Mouse (Mus musculus) kidney, postnatal 10 days (tissue): ENCODE data around the gene Unc119.
A peak's percentile ranks its signal among the peaks of the same experiment; 100 is the strongest.

Experiments used
- DNase-seq: peaks from one replicate; pipeline ENCODE4 v3.0.0; 2021; ENCODE audit warnings: mixed read lengths

Gene Unc119

DNA sequence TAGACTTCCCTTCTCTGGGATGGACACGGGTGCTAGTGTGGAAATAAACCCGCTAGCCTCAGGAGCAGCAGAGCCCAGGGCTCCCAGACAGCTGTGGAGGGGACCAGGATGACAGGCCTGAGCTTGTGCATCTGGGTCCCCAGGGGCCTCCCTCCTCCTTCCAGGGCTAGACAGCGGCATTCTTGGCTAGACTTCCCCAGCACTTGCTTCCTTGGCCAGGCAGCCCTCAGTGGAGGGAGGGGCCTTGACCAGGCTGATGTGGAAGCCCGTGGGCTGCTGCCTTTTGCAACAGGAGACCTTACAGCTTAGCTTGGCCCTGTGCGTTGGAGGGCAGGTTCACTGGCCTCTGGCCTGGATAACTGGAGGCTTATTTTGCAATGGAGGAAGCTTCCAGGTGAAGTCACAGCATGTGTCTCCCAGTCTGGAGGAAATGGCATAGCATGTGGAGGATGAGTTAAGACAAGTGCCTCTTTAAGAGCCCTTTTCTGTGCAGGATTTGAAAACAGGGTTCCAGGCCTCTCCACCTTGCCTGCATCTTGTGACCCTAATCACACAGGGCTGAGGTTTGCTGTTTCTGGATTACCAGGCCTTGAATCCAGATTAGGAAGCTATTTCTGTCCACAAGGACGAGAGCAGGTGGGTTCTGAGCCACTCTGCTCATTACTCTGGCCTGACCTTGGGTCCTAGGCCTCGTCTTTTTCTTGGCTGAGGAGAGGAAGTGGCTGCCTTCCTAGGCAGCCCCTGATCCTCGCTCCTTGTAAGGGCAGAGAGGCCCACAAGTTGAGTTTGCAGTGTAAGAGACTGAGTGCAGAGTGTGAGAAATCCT, 1.8 kb downstream of the Unc119 start:
- DNase-seq: peak; percentile 83

DNA sequence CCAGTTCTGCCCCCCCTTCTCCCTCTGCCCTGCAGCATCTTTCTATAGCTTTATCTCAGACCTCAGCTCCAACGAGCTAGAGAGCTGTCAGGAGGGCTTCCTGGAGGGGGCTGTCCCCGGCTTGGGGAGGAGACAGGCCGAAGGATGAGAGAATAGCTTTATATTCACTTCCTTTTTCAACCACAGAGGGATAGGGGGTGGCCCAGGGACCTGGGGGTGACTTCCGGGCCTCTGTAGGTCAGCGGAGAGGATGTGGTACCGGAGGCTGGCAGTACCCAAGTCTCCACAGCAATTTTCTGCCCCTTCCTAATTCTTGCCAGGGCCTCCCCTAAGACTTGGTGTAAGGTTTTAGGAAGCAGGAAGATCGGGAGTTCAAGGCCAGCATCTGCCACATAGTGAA, 2.5 kb downstream of the Unc119 start:
- no peak for DNase-seq

DNA sequence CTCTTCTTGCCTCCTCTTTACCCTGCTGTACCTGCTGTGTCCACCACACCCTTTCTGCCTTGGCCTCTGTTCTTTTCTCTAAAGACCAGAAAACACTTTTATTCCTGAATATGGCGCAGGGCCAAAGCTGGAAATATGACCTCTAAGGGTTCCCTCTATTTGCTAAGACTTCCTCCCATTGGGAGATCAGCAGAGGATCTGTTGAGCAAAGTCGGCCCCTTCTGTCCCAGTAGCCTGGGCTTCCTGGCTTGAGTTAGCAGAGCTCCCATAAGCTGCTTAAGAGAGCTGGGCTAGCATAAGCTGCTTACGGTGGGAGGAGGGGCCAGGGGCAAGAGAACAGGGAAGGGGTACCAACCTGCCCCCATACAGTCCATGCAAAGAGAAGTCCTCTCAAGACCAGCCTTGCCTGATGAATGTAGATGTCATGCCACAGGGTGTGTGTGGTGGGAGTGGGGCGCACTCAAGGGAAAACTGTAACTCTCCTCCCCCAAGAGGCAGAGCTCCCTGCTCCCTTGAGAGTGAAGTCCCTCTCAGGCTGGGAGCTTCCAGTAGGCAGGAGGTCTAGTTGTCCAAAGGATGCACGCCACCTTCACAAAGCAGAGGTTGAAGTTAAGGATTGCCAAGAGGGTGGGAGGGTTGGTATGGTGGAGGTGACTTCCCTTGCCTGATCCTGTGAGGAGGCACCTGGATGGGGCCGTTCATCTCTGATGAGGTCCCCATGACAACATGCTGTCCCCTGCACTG, 3.2 kb downstream of the Unc119 start:
- no peak for DNase-seq

DNA sequence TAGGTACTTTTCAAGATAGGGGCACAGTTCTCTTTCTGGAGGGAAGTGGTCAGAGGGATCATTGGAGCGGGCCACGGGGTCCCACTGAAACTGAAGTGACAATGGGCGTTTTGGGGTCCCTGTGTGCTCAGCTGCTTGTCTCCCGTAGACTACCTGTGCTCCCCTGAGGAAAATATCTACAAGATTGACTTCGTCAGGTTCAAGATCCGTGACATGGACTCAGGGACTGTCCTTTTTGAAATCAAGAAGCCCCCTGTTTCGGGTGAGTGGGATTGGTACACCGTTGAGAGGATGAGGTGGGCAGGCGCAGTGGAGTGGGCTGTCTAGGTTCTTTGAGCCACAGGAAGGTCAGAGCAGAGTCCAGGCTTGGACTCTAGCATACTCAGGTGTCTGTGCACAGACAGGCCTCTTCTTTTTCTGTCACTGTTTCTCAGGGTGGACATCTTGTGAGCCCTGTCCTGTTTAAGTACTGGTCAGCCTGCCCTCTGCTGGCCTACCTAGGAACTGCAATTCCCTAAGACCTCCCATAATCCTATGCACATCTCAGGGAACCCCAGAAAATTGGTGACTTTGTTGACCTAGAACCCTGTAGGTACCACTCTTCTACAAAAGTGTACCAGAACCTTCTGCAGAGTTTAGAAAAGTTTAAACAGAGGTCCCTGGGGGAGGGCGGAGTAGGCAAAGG, 3.9 kb downstream of the Unc119 start:
- peak; percentile 88 for DNase-seq

DNA sequence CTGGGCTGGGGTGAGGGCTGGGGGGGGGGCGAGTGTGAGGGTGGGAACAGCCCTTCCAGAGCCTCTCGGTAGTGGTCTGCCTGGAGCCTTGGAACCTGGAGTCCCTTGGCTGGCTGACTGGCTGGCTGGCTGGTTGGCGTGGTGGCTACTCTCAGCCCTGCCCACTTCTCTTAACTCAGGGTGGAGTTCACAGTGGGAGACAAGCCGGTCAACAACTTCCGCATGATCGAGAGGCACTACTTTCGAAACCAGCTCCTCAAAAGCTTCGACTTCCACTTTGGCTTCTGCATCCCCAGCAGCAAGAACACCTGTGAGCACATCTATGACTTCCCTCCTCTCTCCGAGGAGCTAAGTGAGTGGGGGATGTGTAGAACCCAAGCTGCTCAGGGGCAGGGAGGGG, 4.6 kb downstream of the Unc119 start:
- DNase-seq: no peak

DNA sequence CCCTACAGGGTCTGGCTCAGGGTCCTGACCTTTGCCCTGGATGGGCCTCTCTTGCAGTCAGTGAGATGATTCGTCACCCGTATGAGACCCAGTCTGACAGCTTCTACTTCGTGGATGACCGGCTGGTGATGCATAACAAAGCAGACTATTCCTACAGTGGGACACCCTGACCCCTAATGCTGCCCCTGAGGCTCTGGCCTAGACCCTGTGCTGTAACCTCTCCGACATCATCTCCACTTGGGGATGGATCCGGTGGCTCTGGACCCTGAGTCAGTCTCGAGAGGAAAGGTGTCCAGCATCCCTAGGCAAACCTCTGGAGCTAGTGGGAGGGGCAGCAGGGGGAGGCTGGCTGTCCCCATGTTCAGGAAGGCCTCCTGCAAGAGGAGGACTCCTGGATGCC, 5.2 kb downstream of the Unc119 start:
- DNase-seq: no peak

DNA sequence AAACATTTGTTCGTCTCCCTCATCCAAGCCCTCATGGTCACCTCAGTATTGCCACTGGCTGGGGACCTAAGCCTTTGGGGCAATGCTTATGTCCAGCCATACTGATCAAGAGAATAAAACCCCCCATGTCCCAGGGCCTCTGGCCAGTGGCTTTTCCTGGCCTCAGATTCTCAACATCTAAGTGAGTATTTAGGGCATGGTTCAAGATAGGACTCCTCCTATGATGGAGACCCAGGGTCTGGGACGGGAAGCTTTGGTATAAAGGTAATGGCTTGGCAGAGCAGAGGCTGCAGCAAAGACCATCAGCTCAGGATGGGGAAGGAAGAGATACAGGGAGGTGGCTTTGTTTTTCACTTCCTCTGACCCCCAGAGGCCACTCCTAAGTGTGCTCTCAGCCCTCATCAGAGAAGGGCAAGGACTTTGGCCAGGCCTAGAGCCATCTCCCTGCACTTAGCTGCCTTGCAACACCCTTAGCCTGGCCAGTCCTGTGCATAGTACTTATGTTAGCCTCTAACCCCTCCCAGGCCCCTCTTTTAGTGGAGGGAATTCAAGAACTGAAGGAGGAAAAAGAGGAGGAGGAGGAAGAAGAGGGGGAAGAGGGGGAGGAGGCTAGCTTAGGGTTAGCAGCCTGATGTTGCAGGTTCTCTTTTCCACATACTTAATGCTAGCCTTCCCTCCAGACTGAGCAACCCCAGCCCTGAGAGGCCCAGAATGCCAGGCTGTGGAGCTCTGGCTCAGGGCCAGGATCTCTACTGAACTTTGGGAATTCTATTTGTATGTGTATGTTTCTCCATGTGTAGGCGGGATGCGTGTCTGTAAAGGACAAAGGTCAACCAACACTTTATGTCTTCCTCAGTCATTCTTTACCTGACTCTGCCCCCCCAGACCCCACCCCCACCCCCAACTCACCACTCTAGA, 6.4 kb downstream of the Unc119 start:
- peak; percentile 55 for DNase-seq

DNA sequence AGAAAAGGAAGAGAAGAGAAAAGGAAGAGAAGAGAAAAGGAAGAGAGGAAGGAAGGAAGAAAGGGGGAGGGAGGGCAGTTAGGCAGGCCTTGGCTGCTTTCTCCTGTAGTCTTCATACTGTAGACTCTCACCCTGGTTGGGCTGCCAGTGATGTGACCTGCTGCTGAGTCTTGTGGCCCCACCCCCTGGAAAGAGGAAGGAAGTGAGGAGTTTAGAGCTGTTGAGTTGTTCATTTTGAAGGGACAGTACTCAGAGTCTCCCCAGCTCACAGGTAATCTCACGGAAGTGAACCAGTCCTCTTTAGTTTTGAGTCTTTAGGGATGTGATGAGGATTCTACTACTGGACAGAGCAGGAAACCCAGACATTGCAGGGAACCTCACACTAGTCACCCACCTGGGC, 9.8 kb downstream of the Unc119 start:
- no peak for DNase-seq

DNA sequence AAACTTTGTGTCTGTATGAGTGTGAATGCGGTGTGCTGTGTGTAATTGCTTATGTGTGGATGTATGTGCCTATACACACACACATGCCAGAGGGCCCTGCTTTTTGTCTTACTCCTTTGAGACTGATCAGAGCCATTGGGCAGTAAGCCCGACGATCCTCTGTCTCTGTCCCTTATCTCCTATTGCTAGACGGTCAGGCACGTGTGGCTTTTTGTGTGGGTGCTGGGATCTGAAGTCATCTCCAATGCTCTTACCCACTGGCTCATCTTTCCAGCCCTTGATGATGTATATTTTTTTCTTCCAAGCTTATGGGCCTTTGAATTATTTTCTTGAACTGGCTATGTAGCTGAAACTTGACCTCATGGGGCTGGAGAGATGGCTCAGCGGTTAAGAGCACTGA, 11.6 kb downstream of the Unc119 start:
- DNase-seq: no peak

DNA sequence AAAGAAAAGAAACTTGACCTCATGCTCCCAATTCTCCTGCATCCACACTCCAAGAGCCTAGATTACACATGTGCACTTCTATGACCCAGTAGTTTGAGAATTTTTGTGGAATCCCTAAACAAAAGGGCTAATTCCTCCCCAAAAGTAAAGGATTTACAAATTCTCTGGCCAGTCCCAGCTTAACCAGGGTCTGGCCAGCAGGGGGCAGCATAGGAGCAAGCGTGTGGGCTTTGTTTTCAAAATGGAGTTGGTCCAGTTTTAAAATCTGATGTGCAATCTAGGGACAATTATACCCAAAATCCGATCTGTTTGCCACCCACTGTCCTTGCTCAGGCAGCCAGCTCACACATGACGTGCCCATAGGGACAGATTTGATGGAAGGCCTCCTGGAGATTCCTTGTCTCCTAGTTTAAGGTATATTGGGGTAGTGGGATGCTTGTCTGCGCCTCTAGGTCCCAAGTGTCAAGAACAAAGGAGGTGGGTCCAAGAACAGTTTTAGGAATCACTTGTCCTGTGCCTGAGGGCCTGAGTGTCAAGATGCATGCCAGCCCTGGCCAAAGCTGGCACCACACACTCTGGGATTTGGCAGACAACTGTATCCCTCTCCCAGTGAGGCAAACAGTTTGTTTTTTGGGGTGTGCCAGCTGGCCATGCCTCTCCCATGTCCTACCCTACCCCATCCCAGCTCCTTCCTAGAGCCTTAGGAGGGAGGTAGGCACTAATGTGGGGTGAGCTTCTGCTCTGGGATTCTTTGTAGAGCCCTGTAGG, 12.4 kb downstream of the Unc119 start:
- peak; percentile 86 for DNase-seq

DNA sequence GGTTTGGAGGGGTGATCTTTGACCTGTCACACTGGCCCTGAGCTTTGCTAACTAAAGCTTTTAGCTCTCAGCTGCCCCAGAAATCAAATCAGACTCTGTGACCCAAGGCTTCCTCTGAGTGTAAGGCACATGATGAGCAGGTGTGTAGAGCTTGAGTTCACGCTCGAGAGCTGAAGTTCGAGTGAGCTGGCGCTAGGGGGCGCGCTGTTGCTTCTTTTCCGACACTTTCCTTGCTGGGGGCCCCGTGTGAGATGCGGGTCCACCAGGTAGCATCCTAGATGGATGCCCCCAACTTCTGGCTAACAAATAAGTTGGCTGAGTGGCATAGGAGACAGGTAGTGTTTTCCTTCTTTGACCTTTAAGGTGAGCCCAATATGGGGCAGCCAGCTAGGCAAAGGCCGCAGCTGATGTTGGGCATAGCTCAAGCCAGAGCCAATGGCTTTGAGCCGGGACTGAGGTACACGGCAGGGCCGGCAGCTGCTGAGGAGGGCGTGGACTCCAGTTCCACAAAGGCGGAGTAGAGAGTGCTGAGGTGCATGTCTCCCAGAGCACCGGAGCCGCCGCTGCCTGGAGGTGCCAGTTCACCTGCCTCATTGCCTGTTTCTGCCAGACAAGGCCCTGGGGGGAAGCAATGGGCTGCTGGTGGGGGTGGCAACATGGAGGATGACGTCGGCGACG, 15.2 kb downstream of the Unc119 start:
- DNase-seq: peak; percentile 69

DNA sequence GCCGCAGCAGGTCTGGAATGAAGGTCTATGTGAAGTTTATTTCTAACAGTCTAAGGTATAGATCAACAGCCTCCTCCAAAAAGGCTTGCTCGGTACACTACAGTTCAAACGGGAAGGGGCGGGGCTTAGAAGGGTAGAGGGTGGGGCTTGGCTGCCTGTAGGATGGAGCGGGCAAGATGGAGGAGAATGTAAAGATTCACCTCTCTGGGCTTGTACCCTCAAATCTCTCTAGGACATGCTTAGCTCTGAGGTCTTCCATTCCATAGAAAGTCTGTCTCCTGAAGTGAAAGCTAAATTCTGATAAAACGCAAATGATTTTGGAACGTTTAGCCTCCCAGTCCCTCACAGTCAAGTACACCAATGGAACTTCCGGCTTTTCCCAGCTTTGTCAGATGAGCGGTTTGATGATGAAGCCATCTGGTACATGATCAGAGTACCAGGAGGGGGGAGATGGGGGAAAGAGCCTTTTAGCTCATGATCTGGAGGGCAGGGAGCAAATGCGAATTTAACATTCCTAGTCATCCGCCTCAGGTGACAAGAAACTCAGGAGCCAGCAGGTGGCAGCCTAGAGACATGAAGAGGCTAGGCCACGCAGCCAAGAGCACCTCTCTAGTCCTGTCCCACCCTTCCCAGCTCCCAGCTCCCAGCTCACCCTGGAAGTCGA, 17.0 kb downstream of the Unc119 start:
- peak; percentile 92 for DNase-seq

DNA sequence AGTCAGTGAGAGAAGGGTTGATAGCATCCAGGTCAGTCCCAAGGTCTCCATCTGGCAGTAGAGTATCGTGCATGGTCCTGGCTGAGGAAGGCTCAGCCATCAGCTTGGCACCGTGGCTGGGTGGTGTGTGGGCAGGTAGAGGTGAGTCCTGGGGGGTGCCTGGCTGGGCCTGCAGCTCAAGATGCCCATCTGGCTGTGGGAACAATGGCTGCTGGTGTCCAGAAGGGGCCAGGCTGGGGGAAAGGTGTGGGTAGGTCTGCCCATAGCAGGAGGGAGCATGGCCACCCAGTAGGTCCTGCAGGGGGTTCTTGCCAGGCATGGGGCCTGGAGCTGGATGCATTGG, 17.5 kb downstream of the Unc119 start:
- DNase-seq: no peak

DNA sequence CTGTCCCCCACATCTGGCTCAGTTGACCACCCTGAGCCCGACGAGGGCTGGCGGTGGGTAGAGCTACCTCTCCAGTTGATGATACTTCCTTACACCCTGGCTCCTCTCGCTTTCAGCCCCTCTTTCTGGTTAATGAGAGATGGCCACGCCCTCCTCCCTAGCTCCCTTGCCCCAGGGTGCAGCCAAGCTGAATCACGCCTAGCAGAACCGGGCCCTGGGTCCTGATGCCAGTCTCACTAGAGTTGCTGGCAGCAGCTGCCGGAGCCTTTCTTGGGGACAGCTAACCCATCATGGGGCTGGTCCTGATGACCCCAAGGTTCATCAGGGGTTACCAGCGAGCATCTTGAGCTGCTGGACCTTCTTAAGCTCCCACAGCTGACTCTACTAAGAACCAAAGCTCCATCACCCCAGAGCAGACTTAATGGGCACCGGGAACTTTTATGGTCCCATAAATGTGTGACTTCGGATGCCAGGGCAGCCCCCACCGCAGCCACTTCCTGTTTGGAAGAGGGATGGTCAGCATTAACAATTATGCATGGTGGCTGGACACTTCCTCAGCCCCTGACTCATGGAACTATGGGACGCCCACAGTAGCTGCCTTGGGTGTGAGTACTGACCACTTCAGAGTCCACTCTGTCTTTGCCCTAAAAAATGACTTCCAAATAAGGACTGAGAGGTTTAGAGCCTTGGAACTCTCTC, 20.2 kb downstream of the Unc119 start:
- DNase-seq: peak; percentile 56

DNA sequence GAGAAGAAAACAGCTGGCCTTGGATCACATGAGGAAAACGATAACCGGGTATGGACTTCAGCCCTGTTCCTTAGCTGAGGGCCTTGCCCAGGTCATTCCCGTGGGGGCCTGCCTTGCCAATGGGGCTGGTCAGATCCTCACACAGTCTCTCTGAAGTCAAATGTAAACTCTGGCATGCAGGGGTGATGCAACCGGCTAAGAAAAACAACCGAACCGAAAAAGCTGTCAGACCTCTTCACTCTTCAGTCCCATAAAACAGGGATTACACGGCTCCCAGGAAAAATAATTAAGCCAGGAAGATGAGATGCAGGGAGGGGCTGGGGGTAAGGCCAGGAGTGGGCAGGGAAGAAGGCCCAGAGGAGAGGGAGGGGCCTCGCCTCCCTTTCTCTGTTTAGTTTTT, 20.8 kb downstream of the Unc119 start:
- peak; percentile 42 for DNase-seq

DNA sequence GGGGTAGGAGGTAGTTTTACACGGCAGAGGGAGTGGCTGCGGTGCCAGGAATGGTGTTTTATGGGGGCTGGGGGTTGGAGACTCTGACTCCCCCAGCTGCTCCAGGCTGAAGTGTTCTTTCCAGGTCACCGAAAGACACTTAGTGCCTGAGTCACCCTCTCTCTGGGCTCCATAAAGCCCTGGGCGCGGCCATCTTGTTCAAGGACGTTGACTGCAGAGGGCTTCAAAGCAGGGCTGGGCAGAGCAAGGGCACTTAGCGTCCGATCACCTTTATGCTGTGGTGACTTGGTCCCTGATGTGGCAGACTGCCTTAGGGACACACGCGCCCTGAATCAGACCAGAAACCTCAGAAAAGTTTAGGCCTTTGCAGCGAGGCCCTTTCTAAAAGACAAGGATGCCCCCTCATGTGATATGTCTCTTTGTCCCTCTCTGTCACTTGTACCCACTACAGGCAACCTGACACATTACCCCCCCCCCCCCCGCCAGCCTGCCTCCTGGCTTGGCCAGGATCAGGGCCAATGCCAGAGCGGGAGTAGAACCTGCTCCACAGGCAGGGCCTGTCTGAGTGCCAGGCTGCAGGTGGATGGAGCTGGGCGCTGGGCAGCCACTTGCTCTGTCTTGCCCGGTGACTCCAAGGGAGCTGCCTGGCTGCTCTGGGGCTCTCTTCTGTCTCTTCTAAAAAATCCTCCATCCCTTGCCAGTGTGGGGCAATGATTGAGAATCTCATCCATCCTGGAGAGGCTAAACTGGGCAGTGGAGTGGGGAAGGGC, 24.4 kb downstream of the Unc119 start:
- no peak for DNase-seq

DNA sequence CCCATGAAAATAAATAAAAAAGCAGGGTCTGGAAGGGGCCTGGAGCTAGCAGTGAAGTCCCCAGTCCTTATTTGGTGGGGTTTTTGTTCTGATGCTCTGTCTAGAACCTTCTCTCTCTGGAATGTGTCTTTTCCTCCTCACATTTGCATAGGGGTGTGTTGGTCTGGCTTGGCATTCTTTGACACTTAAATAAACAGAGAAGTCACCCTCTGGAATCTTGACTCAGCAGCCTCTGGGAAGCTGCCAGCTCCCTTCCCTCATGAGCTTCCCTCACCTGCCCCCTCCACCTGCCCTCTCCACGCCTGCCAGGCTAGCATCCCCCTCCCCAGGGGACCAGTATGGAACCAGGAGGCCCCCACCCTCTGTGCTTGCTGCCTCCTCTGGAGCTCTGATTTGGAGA, 27.1 kb downstream of the Unc119 start:
- DNase-seq: peak; percentile 57

DNA sequence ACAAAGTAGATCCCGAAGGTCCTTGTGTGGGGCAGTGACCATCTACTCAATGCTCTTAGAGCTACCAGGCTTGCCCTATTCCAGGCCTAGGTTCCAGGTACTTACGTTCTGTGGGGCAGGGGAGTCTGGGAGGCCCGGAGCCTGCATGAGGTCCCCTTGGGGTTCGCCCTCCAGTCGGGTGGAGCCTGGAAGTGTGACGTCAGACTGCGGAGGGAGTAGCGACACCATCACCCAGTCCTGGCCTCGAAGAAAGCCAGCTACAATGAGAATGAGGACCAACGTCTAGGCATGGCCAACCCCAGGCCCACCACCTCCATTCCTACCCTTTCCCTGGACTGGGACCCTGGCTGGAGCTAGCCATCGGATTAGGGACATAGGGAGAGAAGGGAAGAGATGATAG, 28.4 kb downstream of the Unc119 start:
- DNase-seq: no peak

DNA sequence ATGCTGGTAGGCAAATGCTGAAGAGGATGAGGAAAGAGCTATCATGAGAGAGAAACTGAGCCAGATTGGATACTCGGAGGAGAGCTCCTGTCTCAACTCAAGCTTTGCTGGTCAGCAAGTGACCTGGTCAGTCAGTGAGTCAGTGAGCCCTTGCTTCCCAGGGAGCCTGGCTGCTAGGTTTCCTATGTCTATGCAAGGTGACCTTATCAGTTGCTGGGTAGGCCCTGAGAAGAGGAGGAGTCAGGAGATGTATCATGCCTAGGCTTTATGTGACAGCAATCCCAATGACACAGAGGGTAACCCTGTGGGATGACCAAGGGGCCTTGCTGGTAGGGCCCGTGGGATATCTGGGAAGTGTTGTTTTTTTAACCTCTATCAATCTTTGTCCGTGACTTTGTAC, 28.9 kb downstream of the Unc119 start:
- DNase-seq: no peak
